Mouse (Mus musculus): ENCODE measurements around the gene Ppm1m.

Gene Ppm1m

DNA sequence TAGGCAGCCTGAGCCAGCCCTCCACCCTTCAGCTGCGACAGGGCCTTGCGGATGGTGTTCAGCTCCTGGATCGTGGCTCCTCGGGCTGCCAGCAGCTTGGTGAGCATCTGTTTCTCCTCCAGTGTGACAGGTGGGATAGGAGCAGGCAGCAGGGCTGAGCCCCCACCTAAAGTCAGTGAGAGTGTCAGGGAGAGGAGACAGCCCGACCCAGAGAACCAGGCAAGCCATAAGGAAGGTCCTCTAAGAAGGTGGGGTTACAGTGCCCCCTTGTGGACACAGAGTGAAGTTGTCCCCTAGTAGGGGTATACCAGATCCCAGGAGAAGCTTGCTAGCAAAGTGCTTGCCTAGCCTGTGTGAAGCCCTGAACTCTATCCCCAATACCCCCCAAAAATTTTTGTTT lies 43.1 kb downstream of the Ppm1m start:
- peak; percentile 70 to 81 for DNase-seq

GRCm38 (mm10) chr9:106154106-106154505 lies 45.4 kb downstream of the Ppm1m start:
- peak; percentile 51 to 75 for DNase-seq

- DNase-seq: no peak
Observed at GRCm38 (mm10) chr9:106149399-106149754, 50.2 kb downstream of the Ppm1m start.

GRCm38 (mm10) chr9:106148541-106149398 lies 50.8 kb downstream of the Ppm1m start:
- peak in 1 of 2 experiments; percentile 47 for DNase-seq

- no peak for DNase-seq
Observed at GRCm38 (mm10) chr9:106147851-106148431, 51.6 kb downstream of the Ppm1m start.

GRCm38 (mm10) chr9:106147281-106147680 lies 52.3 kb downstream of the Ppm1m start:
- no peak for DNase-seq

- DNase-seq: no peak
Observed at GRCm38 (mm10) chr9:106145582-106145981, 54.0 kb downstream of the Ppm1m start.
